Mouse (Mus musculus) left cerebral cortex, postnatal 14 days (tissue): Measurements from ENCODE around the gene Fgfr4. TPM values are rescaled to one million over a fixed set of nuclear protein-coding genes. Genes with fewer than 3 reads are reported as not detected.

Source experiments
- DNase-seq, 2 experiments: peaks; one replicate each; pipeline ENCODE4 v3.0.0; 2021 to 2022; ENCODE audit warnings: low spot score in 2 of 2, mixed read lengths in 1 of 2
- intact Hi-C: fragments of 180-260 bp; cut with DNase I; formaldehyde crosslinking; loops from one replicate; pipeline ENCODE4 v1.15.1; 2025
- total RNA-seq, 2 experiments: library from RNA; stranded (reverse); gene quantifications; 2 replicates each; pipeline ENCODE4 v1.2.3; 2021

Gene Fgfr4
- total RNA-seq, 2 experiments from 2014 or later, result 0.11 to 0.25 TPM

GRCm38 (mm10) chr13:55205448-55206205 lies 53.2 kb downstream of the Fgfr4 start:
- intact Hi-C loops, result no loop called here
- DNase-seq, result no peak

- intact Hi-C loops, result no loop called here
- DNase-seq, result no peak
Observed at GRCm38 (mm10) chr13:55208837-55209648, 56.6 kb downstream of the Fgfr4 start.

GRCm38 (mm10) chr13:55209649-55210192 lies 57.3 kb downstream of the Fgfr4 start, which contains the start of gene Nsd1:
TSS of gene Nsd1 (plus strand) at chr13:55209782.
- intact Hi-C loops, result no loop called here
- DNase-seq, result no peak

- intact Hi-C loops, result no loop called here
Observed at GRCm38 (mm10) chr13:55210193-55210970, 57.9 kb downstream of the Fgfr4 start.

GRCm38 (mm10) chr13:55210971-55211220 lies 58.5 kb downstream of the Fgfr4 start:
- intact Hi-C loops, result no loop called here
- no peak for DNase-seq

More at GRCm38 (mm10) chr13:55210193-55210970, 57.9 kb downstream of the Fgfr4 start:
- DNase-seq, result peak in 1 of 2 experiments; percentile 45

- intact Hi-C loops, result no loop called here
- DNase-seq, result peak; percentile 82 to 86
Observed at GRCm38 (mm10) chr13:55211221-55212010, 59.0 kb downstream of the Fgfr4 start.

- intact Hi-C loops, result no loop called here
Observed at GRCm38 (mm10) chr13:55212011-55212360, 59.5 kb downstream of the Fgfr4 start.

GRCm38 (mm10) chr13:55212361-55213137 lies 60.1 kb downstream of the Fgfr4 start:
- intact Hi-C loops, result no loop called here
- DNase-seq, result peak; percentile 49 to 58

More at GRCm38 (mm10) chr13:55212011-55212360, 59.5 kb downstream of the Fgfr4 start:
- peak in 1 of 2 experiments; percentile 61 for DNase-seq

GRCm38 (mm10) chr13:55213138-55213806 lies 60.8 kb downstream of the Fgfr4 start:
- intact Hi-C loops, result no loop called here
- no peak for DNase-seq

Other genes with a start within 250 kb of the Fgfr4 start
- gene Unc5a, start 203.2 kb upstream of the Fgfr4 start, total RNA-seq, result 10 to 100 TPM; 66.0 to 78.0 TPM
- 1 to 10 TPM; 1.3 to 1.8 TPM for gene Hk3, start 131.3 kb upstream of the Fgfr4 start, total RNA-seq
- gene Uimc1, start 52.3 kb upstream of the Fgfr4 start, total RNA-seq, result 10 to 100 TPM; 14.3 TPM
- 10 to 100 TPM; 40.7 to 42.8 TPM for gene Zfp346, start 47.3 kb upstream of the Fgfr4 start, total RNA-seq
- gene Gm17617, start 19.1 kb upstream of the Fgfr4 start, total RNA-seq, result not detected
- gene Nsd1, start 57.1 kb downstream of the Fgfr4 start, total RNA-seq, result 100 to 1,000 TPM; 135 to 140 TPM
- gene Prelid1, start 167.9 kb downstream of the Fgfr4 start, total RNA-seq, result 100 to 1,000 TPM; 161 to 168 TPM
- gene Rab24, start 169.3 kb downstream of the Fgfr4 start, total RNA-seq, result 10 to 100 TPM; 73.7 to 74.0 TPM
- gene Mxd3, start 177.2 kb downstream of the Fgfr4 start, total RNA-seq, result 1 to 10 TPM; 1.2 to 1.6 TPM
- gene Lman2, start 210.1 kb downstream of the Fgfr4 start, total RNA-seq, result 10 to 100 TPM; 47.5 to 51.0 TPM
- 10 to 100 TPM; 33.3 to 35.4 TPM for gene Rgs14, start 217.1 kb downstream of the Fgfr4 start, total RNA-seq
- gene Slc34a1, start 245.5 kb downstream of the Fgfr4 start, total RNA-seq, result under 1 TPM in 1 of 2 experiments, not detected in 1; 0.72 TPM